Mouse (Mus musculus): ENCODE measurements around the gene 4933406M09Rik.
A peak's percentile ranks its signal among the peaks of the same experiment; 100 is the strongest.

Gene 4933406M09Rik

GRCm38 (mm10) chr1:134381051-134381450, 4.7 kb upstream of the 4933406M09Rik start:
- DNase-seq (ENCODE audit: low spot score) = no peak

DNA sequence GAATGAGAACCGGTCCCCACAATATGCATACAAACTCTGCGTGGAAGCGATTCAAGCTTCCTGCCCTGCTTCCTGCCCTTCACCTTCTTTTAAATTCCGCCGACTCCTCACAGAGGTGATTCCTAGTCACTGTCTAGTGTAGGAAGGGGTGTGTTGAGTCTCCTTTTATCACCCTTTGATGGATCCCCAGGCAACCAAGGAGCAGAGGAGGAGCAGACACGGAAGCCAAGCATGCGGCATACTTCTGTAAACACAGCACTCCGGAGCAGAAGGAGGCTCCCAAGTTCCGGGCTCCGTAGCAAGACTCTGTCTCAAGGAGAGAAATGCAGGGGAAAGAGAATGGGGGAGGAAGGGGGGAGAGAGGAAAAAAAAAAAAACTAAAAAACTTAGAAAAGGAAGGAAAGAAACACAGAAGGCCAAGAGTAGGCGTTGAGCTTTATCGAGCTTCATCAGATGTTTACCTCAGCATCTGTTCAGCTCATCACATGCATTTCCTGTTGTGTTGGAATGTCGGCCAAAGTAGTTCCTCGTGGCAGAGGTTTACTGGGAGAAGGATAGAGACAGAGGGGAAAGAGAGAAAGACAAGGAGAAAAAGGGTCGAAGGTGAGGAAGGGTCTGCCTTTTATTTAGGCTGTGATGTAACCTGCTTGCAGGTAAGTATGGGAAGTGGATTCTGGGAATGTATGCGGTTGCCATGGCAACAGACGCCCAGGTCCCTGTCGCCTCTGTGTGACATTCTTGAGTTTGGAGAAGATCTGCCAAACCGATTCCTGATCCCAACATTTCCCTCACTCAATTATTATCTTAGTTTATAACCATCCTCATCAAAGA, 3.7 kb upstream of the 4933406M09Rik start:
- DNase-seq (ENCODE audit: low spot score) = no peak

- no peak for DNase-seq (ENCODE audit: low spot score)
Observed at GRCm38 (mm10) chr1:134384581-134384980, 1.2 kb upstream of the 4933406M09Rik start.

- DNase-seq (ENCODE audit: low spot score) = no peak
Observed at GRCm38 (mm10) chr1:134385176-134385575, 564 bp upstream of the 4933406M09Rik start.

- DNase-seq (ENCODE audit: low spot score) = no peak
Observed at GRCm38 (mm10) chr1:134393827-134394226, 8.1 kb downstream of the 4933406M09Rik start.

DNA sequence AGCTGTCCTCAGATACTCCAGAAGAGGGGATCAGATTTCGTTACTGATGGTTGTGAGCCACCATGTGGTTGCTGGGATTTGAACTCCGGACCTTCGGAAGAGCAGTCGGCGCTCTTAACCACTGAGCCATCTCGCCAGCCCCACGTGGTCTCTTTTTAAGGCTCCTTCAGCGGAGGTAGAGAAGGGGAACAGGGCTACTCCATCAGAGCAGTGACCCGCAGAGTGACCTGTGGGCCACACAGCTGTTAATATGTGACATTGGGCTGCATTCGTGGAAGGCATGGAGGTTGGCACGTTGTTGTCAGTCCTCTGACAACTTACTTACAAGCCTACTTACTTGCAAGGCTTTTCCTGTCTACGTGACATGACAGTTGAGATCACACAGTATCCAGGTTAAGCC, 12.5 kb downstream of the 4933406M09Rik start:
- no peak for DNase-seq (ENCODE audit: low spot score)

DNA sequence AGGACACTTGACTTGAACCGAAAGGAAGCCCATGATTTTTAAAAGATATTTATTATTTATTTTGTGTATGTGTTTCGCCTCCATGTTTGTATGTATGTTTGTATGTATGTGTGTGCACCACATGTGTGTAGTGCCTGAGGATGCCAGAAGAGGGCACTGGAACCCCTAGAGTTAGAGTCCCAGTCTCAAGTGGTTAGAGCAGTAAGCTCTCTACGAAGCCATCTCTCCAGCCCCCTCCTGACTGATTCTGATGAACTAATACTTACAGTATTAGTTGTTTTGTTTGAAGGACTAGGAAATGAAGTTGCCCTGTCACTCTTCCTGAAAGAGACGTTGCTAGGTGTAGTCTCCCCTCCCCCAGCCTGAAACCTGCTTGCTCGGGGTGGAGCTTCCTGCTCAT, 14.0 kb downstream of the 4933406M09Rik start:
- no peak for DNase-seq (ENCODE audit: low spot score)

DNA sequence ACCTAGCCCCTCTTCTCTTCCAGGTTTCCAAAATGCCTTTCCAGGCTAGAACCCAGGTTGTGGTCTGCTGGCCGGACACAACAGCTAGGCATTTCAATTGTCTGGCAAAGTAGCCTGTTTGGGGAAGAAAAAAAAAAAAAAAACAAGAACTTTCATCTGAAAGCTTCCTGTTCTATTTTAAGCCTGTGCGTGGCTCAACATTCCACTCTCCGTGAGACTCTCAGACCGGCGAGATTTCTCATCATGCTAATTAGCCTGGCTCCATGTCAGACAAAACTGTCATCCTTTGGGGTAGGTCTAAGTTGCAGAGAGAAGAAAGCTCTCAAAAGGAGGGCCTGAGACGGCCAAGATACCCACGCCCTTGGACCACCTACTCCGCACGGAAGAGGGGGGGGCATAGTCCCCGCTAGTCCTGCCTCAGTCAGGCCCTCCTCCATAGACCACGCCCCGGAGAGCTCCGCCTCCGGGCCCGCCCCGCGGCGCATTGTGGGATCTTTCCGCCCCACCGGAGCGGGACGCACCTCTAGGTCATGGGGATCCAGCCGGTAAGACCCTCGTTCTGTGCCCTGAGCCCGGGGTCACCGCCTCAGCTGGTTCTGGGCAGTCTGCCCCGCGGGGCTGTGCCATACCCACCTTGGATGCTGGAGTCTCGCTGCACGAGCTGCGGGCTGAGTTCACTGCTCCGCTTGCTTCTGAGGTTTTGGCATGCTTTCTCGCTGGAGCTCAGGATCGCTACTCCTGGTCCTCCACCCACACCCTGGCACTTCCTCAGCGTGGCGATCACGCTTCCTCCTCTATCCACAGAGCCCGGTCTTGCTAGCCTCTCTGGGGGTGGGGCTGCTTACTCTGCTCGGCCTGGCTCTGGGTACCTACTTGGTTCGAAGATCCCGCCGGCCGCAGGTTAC, 20.0 kb downstream of the 4933406M09Rik start, which contains the start of gene Cyb5r1:
TSS of gene Cyb5r1 (plus strand) at position 51 of the 905 bp plus-strand sequence.
- DNase-seq (ENCODE audit: low spot score) = peak; percentile 74

DNA sequence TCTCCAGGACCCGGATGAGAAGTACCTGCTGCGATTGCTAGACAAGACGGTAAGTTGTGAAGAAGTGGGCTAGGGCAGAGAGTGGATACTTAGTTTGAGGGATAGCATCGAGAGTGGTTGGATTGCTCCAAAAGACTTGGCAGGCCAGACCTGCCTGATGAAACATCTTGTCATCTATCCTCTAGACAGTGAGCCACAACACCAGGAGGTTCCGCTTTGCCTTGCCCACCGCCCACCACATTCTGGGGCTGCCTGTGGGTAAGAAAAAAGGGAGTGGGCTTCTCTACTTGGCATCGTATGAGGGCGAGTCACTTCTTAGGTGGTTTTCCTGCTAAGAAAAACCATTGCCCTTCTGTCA, 20.7 kb downstream of the 4933406M09Rik start:
- DNase-seq (ENCODE audit: low spot score) = no peak

GRCm38 (mm10) chr1:134408080-134408479, 22.3 kb downstream of the 4933406M09Rik start:
- no peak for DNase-seq (ENCODE audit: low spot score)

- DNase-seq (ENCODE audit: low spot score) = no peak
Observed at GRCm38 (mm10) chr1:134411706-134412629, 26.2 kb downstream of the 4933406M09Rik start.

DNA sequence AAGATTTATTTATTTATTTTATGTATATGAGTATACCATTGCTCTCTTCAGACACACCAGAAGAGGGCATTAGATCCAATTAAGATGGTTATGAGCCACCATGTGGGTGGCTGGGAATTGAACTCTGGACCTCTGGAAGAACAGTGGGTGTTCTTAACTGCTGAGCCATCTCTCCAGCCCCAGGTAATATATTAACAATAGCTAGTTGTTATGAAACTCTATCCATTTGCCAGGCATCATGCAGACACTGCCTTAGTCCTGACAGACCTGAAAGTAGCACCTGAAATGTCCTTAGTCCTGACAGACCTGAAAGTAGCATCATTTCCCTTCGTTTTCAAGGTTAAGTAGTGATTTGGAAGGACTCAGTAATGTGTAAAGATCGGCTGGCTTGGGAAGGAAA, 28.3 kb downstream of the 4933406M09Rik start:
- no peak for DNase-seq (ENCODE audit: low spot score)

- DNase-seq (ENCODE audit: low spot score) = no peak
Observed at GRCm38 (mm10) chr1:134414501-134415167, 28.9 kb downstream of the 4933406M09Rik start.

- DNase-seq (ENCODE audit: low spot score) = peak; percentile 92
Observed at GRCm38 (mm10) chr1:134415168-134415831, 29.6 kb downstream of the 4933406M09Rik start, which contains the start of gene Adipor1. TSS of gene Adipor1 (plus strand) at chr1:134415378.

DNA sequence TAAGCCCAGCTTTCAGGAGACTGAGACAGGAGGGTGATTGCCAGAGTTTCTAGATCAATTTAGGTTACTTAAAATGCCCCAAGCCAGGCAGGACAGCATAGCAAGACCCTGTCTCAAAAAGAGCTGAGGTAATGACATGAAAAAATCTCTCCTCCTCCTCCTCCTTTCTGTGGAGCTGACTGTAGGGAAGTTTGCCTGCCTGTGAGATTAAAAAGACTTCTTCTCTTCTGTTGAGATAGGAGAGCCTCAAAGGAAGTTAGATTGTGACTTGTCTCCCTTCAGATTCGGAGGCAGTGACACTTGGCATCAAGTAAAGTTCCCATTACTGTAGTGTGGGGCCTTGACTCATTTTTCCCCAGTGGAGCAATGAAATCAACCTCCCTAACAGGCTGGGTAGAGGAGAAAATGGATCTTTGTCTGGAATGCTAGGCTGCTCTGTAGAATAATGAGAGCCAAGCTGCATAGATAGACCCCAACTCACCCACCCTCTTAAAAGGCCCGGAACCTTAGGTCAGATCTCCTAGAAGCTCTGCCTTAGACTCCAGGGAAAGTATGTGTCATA, 32.8 kb downstream of the 4933406M09Rik start:
- no peak for DNase-seq (ENCODE audit: low spot score)

GRCm38 (mm10) chr1:134419176-134419575, 33.4 kb downstream of the 4933406M09Rik start:
- no peak for DNase-seq (ENCODE audit: low spot score)

DNA sequence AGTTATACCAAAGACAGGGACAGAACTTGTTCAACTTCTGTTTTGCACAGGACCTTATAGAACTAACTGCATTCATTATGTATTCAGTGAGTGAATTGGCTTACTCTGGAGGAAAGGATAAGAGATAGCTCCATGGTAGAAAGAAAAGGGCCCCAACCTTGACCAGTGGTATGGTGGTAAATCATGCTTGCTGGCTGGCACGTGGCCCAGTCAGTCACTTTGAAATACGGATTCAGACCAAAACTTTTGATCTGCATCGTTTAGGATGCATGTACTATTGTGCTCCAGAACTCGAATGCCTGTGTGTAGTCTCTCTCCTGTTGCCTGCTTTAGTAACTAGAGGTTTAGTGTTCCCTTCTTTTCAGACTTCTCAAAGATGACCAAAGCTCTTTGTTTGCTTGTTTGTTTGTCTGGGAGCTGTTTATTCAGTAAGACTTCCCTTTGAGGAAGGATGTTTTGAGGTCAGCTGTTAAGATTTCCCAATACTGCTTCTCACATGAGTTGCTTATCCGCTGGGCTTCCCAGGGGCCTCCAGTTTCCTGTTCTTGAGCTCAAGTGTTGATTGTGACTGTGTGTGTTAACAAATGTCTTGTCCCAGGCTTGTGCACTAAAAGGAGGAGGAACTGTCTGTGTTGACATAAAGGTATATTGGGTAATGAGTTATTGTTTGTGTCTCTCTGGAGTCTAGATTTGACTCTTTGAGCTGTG, 34.2 kb downstream of the 4933406M09Rik start:
- no peak for DNase-seq (ENCODE audit: low spot score)

GRCm38 (mm10) chr1:134423911-134424310, 38.2 kb downstream of the 4933406M09Rik start:
- no peak for DNase-seq (ENCODE audit: low spot score)

- DNase-seq (ENCODE audit: low spot score) = no peak
Observed at GRCm38 (mm10) chr1:134426289-134426688, 40.5 kb downstream of the 4933406M09Rik start.

- no peak for DNase-seq (ENCODE audit: low spot score)
Observed at GRCm38 (mm10) chr1:134433002-134433401, 47.3 kb downstream of the 4933406M09Rik start.

Data from urinary bladder, postnatal 25 days (tissue).